Mouse (Mus musculus) intestine, embryonic 15.5 days (tissue): ENCODE measurements around the gene Ccn2. TPM values are rescaled to one million over a fixed set of nuclear protein-coding genes. Genes with fewer than 3 reads are reported as not detected.

Experiments used
- ATAC-seq: fragments of 200-750 bp; cut with Nextera tagmentation; 2 replicates; pipeline ENCODE4 v1.8.0; 2017; ENCODE audit warnings: moderate TSS enrichment, moderate library complexity
- H3K27ac ChIP-seq: fragments of 300-500 bp; sonication (generic); 2 replicates; pipeline ENCODE4 v1.5.1; 2015; ENCODE audit warnings: mild to moderate bottlenecking, inconsistent platforms
- H3K27me3 ChIP-seq: fragments of 300-500 bp; sonication (generic); replicated peaks from 2 replicates; pipeline ENCODE4 v1.6.1; 2015; ENCODE audit warnings: inconsistent platforms
- H3K36me3 ChIP-seq: fragments of 300-500 bp; sonication (generic); 2 replicates; pipeline ENCODE4 v1.6.1; 2015; ENCODE audit warnings: inconsistent platforms
- H3K4me1 ChIP-seq: fragments of 300-500 bp; sonication (generic); replicated peaks from 2 replicates; pipeline ENCODE4 v1.6.1; 2015; ENCODE audit warnings: inconsistent platforms
- H3K4me2 ChIP-seq: fragments of 300-500 bp; sonication (generic); replicated peaks from 2 replicates; pipeline ENCODE4 v1.6.1; 2015; ENCODE audit warnings: mild to moderate bottlenecking, inconsistent platforms
- H3K4me3 ChIP-seq: fragments of 300-500 bp; sonication (generic); replicated peaks from 2 replicates; pipeline ENCODE4 v1.5.1; 2015; ENCODE audit warnings: inconsistent platforms
- H3K9ac ChIP-seq: fragments of 300-500 bp; sonication (generic); 2 replicates; pipeline ENCODE4 v1.6.1; 2015; ENCODE audit warnings: inconsistent platforms
- H3K9me3 ChIP-seq: fragments of 300-500 bp; sonication (generic); 2 replicates; pipeline ENCODE4 v1.6.1; 2016; ENCODE audit warnings: inconsistent platforms
- WGBS: fragments of 180-500 bp; shearing (Covaris S2); methylation state at CpG from one replicate; pipeline ENCODE4 v1.1.7; 2015; 5-methylcytosine and 5-hydroxymethylcytosine counted together
- polyA plus RNA-seq: library from polyadenylated mRNA; unstranded; fragments of >200 nt; fragmentation: Nextera tagmentation; extraction: Ambion mirVana; gene quantifications from 2 replicates; pipeline ENCODE4 v1.2.1, GENCODE M21; 2015

The Ccn2 gene
- polyA plus RNA-seq: 9.3 and 10.1 TPM in 2 replicates

GRCm38 (mm10) chr10:24595250-24596002 is at the start of gene Ccn2:
Gene Ccn2, plus strand, starts transcription at chr10:24595442.
- Histone ChIP-seq H3K36me3 (no peaks in the 10 kb centered on the region), H3K27ac (peak within 1 kb of the TSS; percentile 96), H3K4me1 (peaks cover 20% of the 10 kb centered on the region), H3K27me3 (no peaks in the 10 kb centered on the region), H3K9ac (peak within 1 kb of the TSS; percentile 70), H3K4me3 (peak within 1 kb of the TSS; percentile 73), H3K4me2 (peak within 1 kb of the TSS; percentile 77), H3K9me3 (no peaks in the 10 kb centered on the region)
- under 1% methylated on average over 53 of the region's 53 CpGs for WGBS
- peak; percentile 87 for ATAC-seq

DNA sequence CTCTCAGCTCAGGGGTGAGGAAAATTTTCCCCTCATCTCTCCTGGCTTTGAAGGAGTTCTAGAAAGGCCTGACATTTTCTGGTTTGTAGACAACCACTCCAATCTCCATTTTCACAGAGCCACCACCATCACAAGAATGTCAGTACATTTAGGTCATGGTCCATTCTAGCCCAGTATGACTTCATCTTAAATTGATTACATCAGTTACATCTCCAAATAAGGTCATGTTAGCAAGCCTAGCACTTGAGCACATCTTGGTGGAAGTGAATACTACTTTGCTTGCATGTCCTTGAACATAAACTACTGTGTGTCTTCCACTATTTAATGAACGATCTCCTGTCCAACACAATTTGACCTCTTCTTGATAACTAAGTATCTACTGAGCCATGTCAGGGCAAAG is 42.4 kb upstream of the Ccn2 start:
- H3K9ac ChIP-seq: no peak overlapping the region
- no peak overlapping the region for H3K4me3 ChIP-seq
- no peaks in the 10 kb centered on the region for H3K9me3 ChIP-seq
- H3K4me1 ChIP-seq: no peaks in the 10 kb centered on the region
- H3K4me2 ChIP-seq: no peak overlapping the region
- no peaks in the 10 kb centered on the region for H3K36me3 ChIP-seq
- H3K27ac ChIP-seq: no peak overlapping the region
- 66% methylated on average over 1 of the region's 1 CpGs for WGBS
- H3K27me3 ChIP-seq: no peaks in the 10 kb centered on the region
- no peak for ATAC-seq

GRCm38 (mm10) chr10:24554091-24554490 is 41.2 kb upstream of the Ccn2 start:
- H3K27me3 ChIP-seq: no peaks in the 10 kb centered on the region
- no peak overlapping the region for H3K4me2 ChIP-seq
- no peak for ATAC-seq
- H3K4me1 ChIP-seq: no peaks in the 10 kb centered on the region
- no peaks in the 10 kb centered on the region for H3K36me3 ChIP-seq
- no peaks in the 10 kb centered on the region for H3K9me3 ChIP-seq
- H3K4me3 ChIP-seq: no peak overlapping the region
- H3K9ac ChIP-seq: no peak overlapping the region
- 45% methylated on average over 2 of the region's 2 CpGs for WGBS
- no peak overlapping the region for H3K27ac ChIP-seq

DNA sequence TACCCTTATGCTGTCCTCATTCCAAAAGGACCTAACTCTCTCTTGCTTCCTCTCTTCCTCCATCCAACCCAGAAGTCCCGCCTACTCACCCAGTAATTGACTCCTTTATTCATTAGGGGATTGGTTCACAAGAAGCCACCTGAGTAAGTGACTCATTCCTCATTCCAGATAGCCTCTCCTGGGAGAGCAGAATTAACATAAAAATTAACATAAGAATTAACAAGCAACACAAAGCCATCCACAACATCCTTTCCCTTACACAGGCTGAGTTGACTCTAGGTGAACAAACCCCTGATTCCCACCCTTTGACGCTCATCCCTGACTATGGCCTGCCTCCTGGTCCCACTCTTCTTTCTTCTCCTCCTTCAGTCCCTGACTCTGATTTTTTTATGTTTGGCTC is 36.9 kb upstream of the Ccn2 start:
- Histone ChIP-seq H3K9ac (no peak overlapping the region), H3K36me3 (no peaks in the 10 kb centered on the region), H3K27ac (no peak overlapping the region), H3K4me2 (no peak overlapping the region), H3K4me3 (no peak overlapping the region), H3K4me1 (no peaks in the 10 kb centered on the region), H3K27me3 (no peaks in the 10 kb centered on the region), H3K9me3 (no peaks in the 10 kb centered on the region)
- ATAC-seq: no peak
- 86% methylated on average over 2 of the region's 2 CpGs for WGBS

GRCm38 (mm10) chr10:24569691-24570420 is 25.4 kb upstream of the Ccn2 start:
- no peaks in the 10 kb centered on the region for H3K9me3 ChIP-seq
- H3K27ac ChIP-seq: peak overlapping the region; percentile 63
- no peak overlapping the region for H3K4me3 ChIP-seq
- H3K27me3 ChIP-seq: no peaks in the 10 kb centered on the region
- peak; percentile 78 for ATAC-seq
- no peak overlapping the region for H3K9ac ChIP-seq
- H3K4me2 ChIP-seq: no peak overlapping the region
- WGBS: 41% methylated on average over 2 of the region's 2 CpGs
- no peaks in the 10 kb centered on the region for H3K36me3 ChIP-seq
- peaks cover 7% of the 10 kb centered on the region; the same call in 1 of the 2 replicates for H3K4me1 ChIP-seq

DNA sequence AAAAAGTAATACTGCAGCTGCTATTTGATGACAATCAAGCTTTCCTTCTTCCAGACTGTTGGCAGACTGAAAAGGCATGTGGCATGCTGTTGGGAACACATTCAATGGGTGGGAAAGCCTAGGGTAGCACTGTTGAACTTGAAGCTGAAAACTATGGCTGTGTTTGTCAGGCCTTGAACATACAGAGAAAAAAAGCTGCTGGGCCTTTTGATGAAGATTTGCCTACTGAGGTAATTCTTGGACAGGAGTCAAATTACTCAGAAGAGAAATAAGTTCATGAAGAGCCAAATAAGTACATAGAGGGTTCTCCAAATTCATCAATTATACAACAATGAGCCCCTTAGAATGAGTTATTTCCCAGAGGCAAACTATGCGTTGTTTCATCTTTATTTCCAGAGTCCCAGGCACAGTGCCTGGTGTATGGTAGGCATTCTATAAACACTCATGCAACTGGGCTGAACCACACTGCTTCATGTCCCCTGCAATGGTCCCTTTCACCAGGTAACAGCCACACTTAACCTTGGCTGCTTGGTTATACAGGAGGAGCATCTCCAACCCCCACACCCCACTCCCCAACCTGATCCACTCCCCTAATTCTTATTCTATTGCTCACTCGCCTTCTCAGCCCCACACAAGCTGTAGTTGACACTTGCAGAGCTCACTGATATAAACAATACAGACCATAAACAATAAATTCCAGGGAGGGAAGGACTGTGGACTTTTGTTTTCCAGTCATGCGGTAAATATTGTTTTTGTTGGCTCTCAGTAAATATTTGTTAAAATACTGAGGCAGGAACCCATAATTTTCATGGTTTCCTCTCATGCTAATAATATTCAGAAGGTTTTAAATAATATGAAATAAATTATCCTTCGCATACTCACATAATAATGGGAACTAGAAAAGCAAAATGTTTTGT is 22.9 kb upstream of the Ccn2 start:
- Histone ChIP-seq H3K27ac (peak overlapping the region; percentile 45; the same call in 1 of the 2 replicates), H3K4me1 (peaks cover 7% of the 10 kb centered on the region; the same call in 1 of the 2 replicates), H3K27me3 (no peaks in the 10 kb centered on the region), H3K36me3 (no peaks in the 10 kb centered on the region), H3K4me3 (no peak overlapping the region), H3K9ac (no peak overlapping the region), H3K4me2 (no peak overlapping the region), H3K9me3 (no peaks in the 10 kb centered on the region)
- 58% methylated on average over 4 of the region's 4 CpGs for WGBS
- ATAC-seq: no peak; the same call in 1 of the 2 replicates

GRCm38 (mm10) chr10:24573484-24573883 is 21.8 kb upstream of the Ccn2 start:
- no peaks in the 10 kb centered on the region for H3K9me3 ChIP-seq
- no peaks in the 10 kb centered on the region for H3K27me3 ChIP-seq
- ATAC-seq: no peak
- no peak overlapping the region for H3K9ac ChIP-seq
- H3K4me3 ChIP-seq: no peak overlapping the region
- WGBS: 40% methylated on average over 3 of the region's 3 CpGs
- no peaks in the 10 kb centered on the region for H3K36me3 ChIP-seq
- H3K4me2 ChIP-seq: no peak overlapping the region
- peak overlapping the region; percentile 6; the same call in 1 of the 2 replicates for H3K27ac ChIP-seq
- peaks cover 7% of the 10 kb centered on the region; the same call in 1 of the 2 replicates for H3K4me1 ChIP-seq

DNA sequence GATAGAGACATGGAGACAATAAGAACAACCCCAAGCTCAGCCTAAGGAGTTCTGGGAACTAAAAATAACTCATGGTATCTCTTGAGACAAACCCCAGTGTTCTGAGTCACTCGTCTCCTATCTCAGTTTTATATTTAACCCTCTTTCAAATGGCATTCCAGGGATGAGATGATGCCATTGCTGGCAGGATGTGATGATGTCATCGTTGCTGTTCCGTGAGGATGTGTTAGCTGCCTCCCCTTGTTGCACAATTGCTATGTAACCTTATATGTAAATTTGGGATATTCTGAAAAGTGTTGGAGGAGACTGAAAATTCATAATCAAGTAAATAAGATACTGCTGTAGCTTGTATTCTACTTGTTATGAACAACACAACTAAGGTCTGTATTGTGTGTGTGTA is 14.2 kb upstream of the Ccn2 start:
- no peaks in the 10 kb centered on the region for H3K4me1 ChIP-seq
- no peak overlapping the region for H3K9ac ChIP-seq
- no peak for ATAC-seq
- H3K27me3 ChIP-seq: no peaks in the 10 kb centered on the region
- H3K27ac ChIP-seq: no peak overlapping the region
- no peak overlapping the region for H3K4me3 ChIP-seq
- H3K4me2 ChIP-seq: no peak overlapping the region
- H3K36me3 ChIP-seq: no peaks in the 10 kb centered on the region
- 64% methylated on average over 3 of the region's 3 CpGs for WGBS
- no peaks in the 10 kb centered on the region for H3K9me3 ChIP-seq

DNA sequence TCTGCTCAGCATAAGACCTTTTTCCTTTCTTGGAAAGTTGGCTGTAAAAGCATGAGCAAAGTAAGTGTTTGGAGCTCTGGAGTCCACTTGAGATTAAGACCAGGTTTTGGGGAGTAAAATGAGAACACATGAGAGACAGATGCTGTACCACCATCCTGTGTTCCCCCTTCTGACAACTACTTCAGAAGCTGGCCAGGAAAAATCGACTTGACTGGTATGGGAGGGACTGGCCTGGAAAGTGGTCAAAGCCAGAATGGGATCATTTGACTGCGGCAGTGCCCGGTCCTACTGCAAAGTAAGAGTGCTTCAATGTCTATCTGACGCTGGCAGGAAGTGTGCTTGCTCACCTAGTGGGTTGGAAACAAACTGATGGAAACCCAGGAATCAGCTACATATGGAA is 6.4 kb upstream of the Ccn2 start:
- Histone ChIP-seq H3K36me3 (no peaks in the 10 kb centered on the region), H3K4me3 (no peak overlapping the region), H3K27me3 (no peaks in the 10 kb centered on the region), H3K9me3 (no peaks in the 10 kb centered on the region), H3K27ac (no peak overlapping the region), H3K4me2 (no peak overlapping the region), H3K4me1 (peaks cover 6% of the 10 kb centered on the region), H3K9ac (no peak overlapping the region)
- WGBS: 84% methylated on average over 4 of the region's 4 CpGs
- ATAC-seq: no peak

DNA sequence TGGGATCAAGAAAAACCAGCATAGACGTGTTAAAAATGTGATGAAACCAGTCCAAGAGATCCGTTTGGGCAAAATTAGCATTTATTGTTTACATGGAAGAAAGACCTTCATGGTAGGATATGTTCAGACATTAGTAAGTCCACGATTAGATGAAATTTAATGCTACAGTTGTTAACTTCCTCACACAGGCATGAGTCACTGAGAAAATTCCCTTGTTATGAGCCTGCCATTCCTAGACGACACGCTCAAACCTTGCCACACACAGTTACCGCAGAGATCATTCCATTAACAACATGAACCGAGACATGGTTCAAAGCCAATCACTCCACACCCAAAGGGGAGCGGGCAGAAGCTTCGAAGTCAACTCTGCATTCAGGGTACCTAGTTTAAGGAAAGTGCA is 6.0 kb upstream of the Ccn2 start:
- 89% methylated on average over 9 of the region's 9 CpGs for WGBS
- H3K4me3 ChIP-seq: no peak overlapping the region
- no peaks in the 10 kb centered on the region for H3K36me3 ChIP-seq
- no peaks in the 10 kb centered on the region for H3K9me3 ChIP-seq
- H3K27me3 ChIP-seq: no peaks in the 10 kb centered on the region
- H3K4me2 ChIP-seq: no peak overlapping the region
- H3K9ac ChIP-seq: no peak overlapping the region
- peaks cover 6% of the 10 kb centered on the region for H3K4me1 ChIP-seq
- H3K27ac ChIP-seq: no peak overlapping the region
- ATAC-seq: no peak

DNA sequence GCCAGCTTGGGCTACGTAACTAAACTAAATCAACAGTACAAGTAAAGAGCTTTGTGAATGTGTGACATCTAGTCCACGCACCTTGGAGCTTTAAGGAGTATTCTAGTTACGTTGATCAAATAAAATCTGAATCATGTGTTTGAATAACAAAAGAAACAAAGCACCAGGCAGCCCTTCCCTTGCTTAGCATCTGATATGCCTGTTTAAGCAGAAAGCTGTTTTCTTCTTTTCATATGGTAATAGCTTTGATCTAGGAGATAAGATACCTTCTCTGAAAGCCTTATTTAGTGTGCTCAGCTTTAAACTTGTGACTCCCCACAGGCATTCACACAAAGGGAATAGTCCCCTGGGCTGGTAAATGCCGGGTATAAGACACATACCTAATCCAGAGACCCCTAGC is 4.7 kb upstream of the Ccn2 start:
- no peak overlapping the region for H3K9ac ChIP-seq
- no peak for ATAC-seq

GRCm38 (mm10) chr10:24591136-24591535 is 4.1 kb upstream of the Ccn2 start:
- Histone ChIP-seq H3K9me3 (no peaks in the 10 kb centered on the region), H3K36me3 (no peaks in the 10 kb centered on the region), H3K27ac (no peak overlapping the region), H3K4me1 (peaks cover 10% of the 10 kb centered on the region), H3K27me3 (no peaks in the 10 kb centered on the region), H3K9ac (no peak overlapping the region), H3K4me2 (no peak overlapping the region), H3K4me3 (no peak overlapping the region)
- ATAC-seq: no peak
- 24% methylated on average over 4 of the region's 4 CpGs for WGBS

More for the DNA sequence above, 4.7 kb upstream of the Ccn2 start:
- WGBS: 86% methylated on average over 4 of the region's 4 CpGs
- no peaks in the 10 kb centered on the region for H3K27me3 ChIP-seq
- H3K4me2 ChIP-seq: no peak overlapping the region
- peaks cover 10% of the 10 kb centered on the region for H3K4me1 ChIP-seq
- no peaks in the 10 kb centered on the region for H3K9me3 ChIP-seq
- H3K4me3 ChIP-seq: no peak overlapping the region
- H3K27ac ChIP-seq: no peak overlapping the region
- H3K36me3 ChIP-seq: no peaks in the 10 kb centered on the region
